Comparison of ENCODE assay signal across 8 mouse cellular contexts in genomic region chr3:96547389-96547960, GRCm38 (mm10). TPM values are rescaled to one million over a fixed set of nuclear protein-coding genes. Genes with fewer than 3 reads are reported as not detected.
DNase-seq lines count a peak whose midpoint lies in the region; ATAC-seq and TF ChIP-seq lines count a peak whose summit lies in the region.

No protein-coding gene starts in this region.

- peak overlapping the region; percentile 9; the same call in 1 of the 2 replicates for H3K4me2 ChIP-seq in neural tube, embryonic 14.5 days (ENCODE audit: low read depth, low read length)

- TF ChIP-seq POLR2A in ES-Bruce4 (IDR thresholded peaks at IDR 0.05; ENCODE audit: insufficient read depth, low read length) = no peak

- H3K9ac ChIP-seq in ES-Bruce4 (ENCODE audit: low read depth, poor library complexity, severe bottlenecking) = no peak overlapping the region
- H3K9ac ChIP-seq in neural tube, embryonic 14.5 days (replicated peaks; ENCODE audit: low read depth, low read length) = no peak overlapping the region

- TF ChIP-seq EP300 in ES-Bruce4 (IDR thresholded peaks at IDR 0.05; ENCODE audit: insufficient read depth, low read depth, low read length) = no peak

- no peaks in the 10 kb centered on the region for H3K9me3 ChIP-seq in ES-Bruce4 (replicated peaks; ENCODE audit: control insufficient read depth, insufficient read depth, low read length, poor library complexity, severe bottlenecking)
- no peaks in the 10 kb centered on the region for H3K9me3 ChIP-seq in forebrain, embryonic 10.5 days
- no peaks in the 10 kb centered on the region for H3K9me3 ChIP-seq in neural tube, embryonic 14.5 days (ENCODE audit: control insufficient read depth, low read length)

- no peaks in the 10 kb centered on the region for H3K27me3 ChIP-seq in ES-Bruce4 (ENCODE audit: control insufficient read depth, insufficient read depth, low read length, poor library complexity, severe bottlenecking)
- H3K27me3 ChIP-seq in forebrain, embryonic 10.5 days (ENCODE audit: poor library complexity, severe bottlenecking) = peaks cover 25% of the 10 kb centered on the region
- H3K27me3 ChIP-seq in neural tube, embryonic 14.5 days (ENCODE audit: control insufficient read depth, insufficient read depth, low read length) = no peaks in the 10 kb centered on the region

- H3K27ac ChIP-seq in ES-Bruce4 (ENCODE audit: insufficient read depth, low read length) = no peak overlapping the region; the same call in 1 of the 2 replicates
- H3K27ac ChIP-seq in forebrain, embryonic 10.5 days = no peak overlapping the region
- no peak overlapping the region for H3K27ac ChIP-seq in neural tube, embryonic 14.5 days (ENCODE audit: low read depth, low read length)

- TF ChIP-seq CTCF in ES-Bruce4 (IDR thresholded peaks at IDR 0.05; ENCODE audit: low read depth, low read length) = peak; percentile 75

- no peak overlapping the region for H3K4me3 ChIP-seq in ES-Bruce4 (ENCODE audit: low read depth, low read length)
- peak overlapping the region; percentile 36 for H3K4me3 ChIP-seq in forebrain, embryonic 10.5 days
- H3K4me3 ChIP-seq in neural tube, embryonic 14.5 days (ENCODE audit: low read depth, low read length) = no peak overlapping the region

- peaks cover 1% of the 10 kb centered on the region for H3K4me1 ChIP-seq in ES-Bruce4 (ENCODE audit: control insufficient read depth, insufficient read depth, low read length)
- peaks cover 18% of the 10 kb centered on the region for H3K4me1 ChIP-seq in forebrain, embryonic 10.5 days
- H3K4me1 ChIP-seq in neural tube, embryonic 14.5 days (ENCODE audit: control insufficient read depth, insufficient read depth, low read length) = no peaks in the 10 kb centered on the region

- WGBS in forebrain, embryonic 10.5 days = 7% methylated on average over 14 of the region's 14 CpGs
- WGBS in large intestine, adult 2 months = 12% methylated on average over 14 of the region's 14 CpGs
- WGBS in neural tube, embryonic 14.5 days = 12% methylated on average over 14 of the region's 14 CpGs

- peak; percentile 35 for DNase-seq in c-Kit-negative CD71-positive TER-119-positive erythroid progenitor cells, embryonic 14.5 days (ENCODE audit: low read depth, low spot score)
- DNase-seq in forebrain, embryonic 10.5 days (ENCODE audit: extremely low spot score, low spot score) = peak; percentile 77
- DNase-seq in heart, postnatal 14 days = peak; percentile 84 to 90
- DNase-seq in large intestine, adult 2 months (ENCODE audit: low read depth, low spot score) = peak; percentile 36
- peak; percentile 78 to 79 for DNase-seq in lung, adult 18-20 months
- DNase-seq in thymus, postnatal 10 days (ENCODE audit: low spot score in 2 of 2) = peak; percentile 65 to 81

- ATAC-seq in neural tube, embryonic 14.5 days (ENCODE audit: low read depth) = peak; percentile 63; the same call in 1 of the 2 replicates

- H3K36me3 ChIP-seq in ES-Bruce4 (ENCODE audit: control insufficient read depth, insufficient read depth, low read length, poor library complexity, severe bottlenecking) = no peaks in the 10 kb centered on the region
- H3K36me3 ChIP-seq in forebrain, embryonic 10.5 days (replicated peaks) = no peaks in the 10 kb centered on the region
- no peaks in the 10 kb centered on the region for H3K36me3 ChIP-seq in neural tube, embryonic 14.5 days (ENCODE audit: control insufficient read depth, insufficient read depth, low read length)

- intact Hi-C loops in heart, postnatal 14 days (cut with DNase I) = loop anchor here (1.0 to 2.0 kb wide), 3 partner anchors 33 to 161 kb away; partner anchors contain the start of gene Nudt17

RNA-seq across cellular contexts. Expression of gene Txnip, which starts 10.3 kb away (rescaled TPM):
- polyA plus RNA-seq in ES-Bruce4 (2011; ENCODE audit: insufficient read depth, insufficient read length, low read depth, missing spikeins) = 450 and 464 TPM in 2 replicates
- 26.8 and 27.9 TPM in 2 replicates for polyA plus RNA-seq in forebrain, embryonic 10.5 days (2016; fragmentation: Nextera tagmentation; extraction: Ambion mirVana)
- 100 to 1,000 TPM; 512 to 552 TPM for total RNA-seq in heart, postnatal 14 days (2021)
- polyA plus RNA-seq in large intestine, adult 2 months (2012; rRNA removed) = 325 and 536 TPM in 2 replicates
- 48.9 and 75.6 TPM in 2 replicates for polyA plus RNA-seq in neural tube, embryonic 14.5 days (2014; fragmentation: Nextera tagmentation; extraction: Ambion mirVana)

RNA-seq across cellular contexts. Expression of gene Hfe2, which starts 22.5 kb away (rescaled TPM):
- polyA plus RNA-seq in ES-Bruce4 (2011; ENCODE audit: insufficient read depth, insufficient read length, low read depth, missing spikeins) = 0.88 and 1.2 TPM in 2 replicates
- 1.6 and 1.8 TPM in 2 replicates for polyA plus RNA-seq in forebrain, embryonic 10.5 days (2016; fragmentation: Nextera tagmentation; extraction: Ambion mirVana)
- 100 to 1,000 TPM; 219 to 221 TPM for total RNA-seq in heart, postnatal 14 days (2021)
- 0.05 TPM in 1 of 2 replicates, not detected in the other for polyA plus RNA-seq in large intestine, adult 2 months (2012; rRNA removed)
- polyA plus RNA-seq in neural tube, embryonic 14.5 days (2014; fragmentation: Nextera tagmentation; extraction: Ambion mirVana) = 1.3 and 2.0 TPM in 2 replicates

RNA-seq across cellular contexts. Expression of gene Gm16253, which starts 29.3 kb away (rescaled TPM):
- polyA plus RNA-seq in ES-Bruce4 (2011; ENCODE audit: insufficient read depth, insufficient read length, low read depth, missing spikeins) = 1.1 and 1.7 TPM in 2 replicates
- 0.66 and 1.6 TPM in 2 replicates for polyA plus RNA-seq in forebrain, embryonic 10.5 days (2016; fragmentation: Nextera tagmentation; extraction: Ambion mirVana)
- 1 to 10 TPM; 3.7 to 4.5 TPM for total RNA-seq in heart, postnatal 14 days (2021)
- polyA plus RNA-seq in large intestine, adult 2 months (2012; rRNA removed) = not detected in 2 replicates
- 0.90 and 1.2 TPM in 2 replicates for polyA plus RNA-seq in neural tube, embryonic 14.5 days (2014; fragmentation: Nextera tagmentation; extraction: Ambion mirVana)

RNA-seq across cellular contexts. Expression of gene Polr3gl, which starts 46.5 kb away (rescaled TPM):
- 16.2 and 22.8 TPM in 2 replicates for polyA plus RNA-seq in ES-Bruce4 (2011; ENCODE audit: insufficient read depth, insufficient read length, low read depth, missing spikeins)
- polyA plus RNA-seq in forebrain, embryonic 10.5 days (2016; fragmentation: Nextera tagmentation; extraction: Ambion mirVana) = 23.8 and 27.3 TPM in 2 replicates
- total RNA-seq in heart, postnatal 14 days (2021) = 10 to 100 TPM; 21.8 to 25.3 TPM
- 7.5 and 8.0 TPM in 2 replicates for polyA plus RNA-seq in large intestine, adult 2 months (2012; rRNA removed)
- polyA plus RNA-seq in neural tube, embryonic 14.5 days (2014; fragmentation: Nextera tagmentation; extraction: Ambion mirVana) = 20.5 and 22.9 TPM in 2 replicates

RNA-seq across cellular contexts. Expression of gene Ankrd34a, which starts 49.0 kb away (rescaled TPM):
- polyA plus RNA-seq in ES-Bruce4 (2011; ENCODE audit: insufficient read depth, insufficient read length, low read depth, missing spikeins) = 0.31 and 0.43 TPM in 2 replicates
- 1.2 TPM in 2 replicates for polyA plus RNA-seq in forebrain, embryonic 10.5 days (2016; fragmentation: Nextera tagmentation; extraction: Ambion mirVana)
- total RNA-seq in heart, postnatal 14 days (2021) = 1 to 10 TPM; 1.3 to 1.8 TPM
- 0.30 and 0.45 TPM in 2 replicates for polyA plus RNA-seq in large intestine, adult 2 months (2012; rRNA removed)
- 18.6 and 21.0 TPM in 2 replicates for polyA plus RNA-seq in neural tube, embryonic 14.5 days (2014; fragmentation: Nextera tagmentation; extraction: Ambion mirVana)

Comparison
In these comparisons a context has a peak if more than half of its experiments do, and no peak if none do; other contexts are left out.
1. DNase-seq: peak in every context shown above with its lines; median percentile 87 in heart, postnatal 14 days; 78 in lung, adult 18-20 months; 77 in forebrain, embryonic 10.5 days; 73 in thymus, postnatal 10 days; 36 in large intestine, adult 2 months; 35 in c-Kit-negative CD71-positive TER-119-positive erythroid progenitor cells, embryonic 14.5 days.